Mouse (Mus musculus) intestine, postnatal 0 days (tissue): ENCODE measurements around the gene Atp2a1. TPM values are rescaled to one million over a fixed set of nuclear protein-coding genes. Genes with fewer than 3 reads are reported as not detected.
A peak's percentile ranks its signal among the peaks of the same experiment; 100 is the strongest.

Source experiments
- ATAC-seq: fragments of 200-750 bp; cut with Nextera tagmentation; 2 replicates; pipeline ENCODE4 v1.8.0; 2017; ENCODE audit warnings: mild to moderate bottlenecking, moderate TSS enrichment, moderate library complexity
- H3K27ac ChIP-seq: fragments of 300-500 bp; sonication (generic); 2 replicates; pipeline ENCODE4 v1.5.1; 2014; ENCODE audit warnings: mild to moderate bottlenecking, low read depth, low read length, moderate library complexity
- H3K27me3 ChIP-seq: fragments of 300-500 bp; sonication (generic); replicated peaks from 2 replicates; pipeline ENCODE4 v1.6.1; 2014; ENCODE audit warnings: low read length, mixed read lengths; ENCODE audit not compliant: control insufficient read depth, insufficient read depth
- H3K36me3 ChIP-seq: fragments of 300-500 bp; sonication (generic); 2 replicates; pipeline ENCODE4 v1.6.1; 2014; ENCODE audit warnings: mild to moderate bottlenecking, moderate library complexity; ENCODE audit not compliant: control insufficient read depth, insufficient read depth
- H3K4me1 ChIP-seq: fragments of 300-500 bp; sonication (generic); replicated peaks from 2 replicates; pipeline ENCODE4 v1.6.1; 2014; ENCODE audit warnings: antibody characterized with exemption, low read length, mixed read lengths; ENCODE audit not compliant: control insufficient read depth, insufficient read depth
- H3K4me2 ChIP-seq: fragments of 300-500 bp; sonication (generic); replicated peaks from 2 replicates; pipeline ENCODE4 v1.6.1; 2014; ENCODE audit warnings: low read depth, mild to moderate bottlenecking, moderate library complexity
- H3K4me3 ChIP-seq: fragments of 300-500 bp; sonication (generic); 2 replicates; pipeline ENCODE4 v1.5.1; 2014; ENCODE audit warnings: low read depth, low read length
- H3K9ac ChIP-seq: fragments of 300-500 bp; sonication (generic); 2 replicates; pipeline ENCODE4 v1.6.1; 2014; ENCODE audit warnings: mild to moderate bottlenecking, low read depth, low read length
- H3K9me3 ChIP-seq: fragments of 300-500 bp; sonication (generic); 2 replicates; pipeline ENCODE4 v1.6.1; 2016; ENCODE audit warnings: mixed run types; ENCODE audit not compliant: control insufficient read depth
- CTCF ChIP-seq: sonication (generic); IDR thresholded peaks from 2 replicates; pipeline ENCODE4 v1.5.1; 2016; ENCODE audit warnings: low read depth, mild to moderate bottlenecking, control low read depth, antibody characterized with exemption, moderate library complexity
- WGBS: fragments of 180-500 bp; shearing (Covaris S2); extraction: QIAGEN DNeasy Blood & Tissue Kit; methylation state at CpG from one replicate; pipeline ENCODE4 v1.1.7; 2014; 5-methylcytosine and 5-hydroxymethylcytosine counted together
- polyA plus RNA-seq: library from polyadenylated mRNA; unstranded; fragments of >200 nt; fragmentation: Nextera tagmentation; extraction: Ambion mirVana; gene quantifications from 2 replicates; pipeline ENCODE4 v1.2.1, GENCODE M21; 2015

The Atp2a1 gene
- polyA plus RNA-seq, 1 experiment from 2014 or later = 0.05 TPM

DNA sequence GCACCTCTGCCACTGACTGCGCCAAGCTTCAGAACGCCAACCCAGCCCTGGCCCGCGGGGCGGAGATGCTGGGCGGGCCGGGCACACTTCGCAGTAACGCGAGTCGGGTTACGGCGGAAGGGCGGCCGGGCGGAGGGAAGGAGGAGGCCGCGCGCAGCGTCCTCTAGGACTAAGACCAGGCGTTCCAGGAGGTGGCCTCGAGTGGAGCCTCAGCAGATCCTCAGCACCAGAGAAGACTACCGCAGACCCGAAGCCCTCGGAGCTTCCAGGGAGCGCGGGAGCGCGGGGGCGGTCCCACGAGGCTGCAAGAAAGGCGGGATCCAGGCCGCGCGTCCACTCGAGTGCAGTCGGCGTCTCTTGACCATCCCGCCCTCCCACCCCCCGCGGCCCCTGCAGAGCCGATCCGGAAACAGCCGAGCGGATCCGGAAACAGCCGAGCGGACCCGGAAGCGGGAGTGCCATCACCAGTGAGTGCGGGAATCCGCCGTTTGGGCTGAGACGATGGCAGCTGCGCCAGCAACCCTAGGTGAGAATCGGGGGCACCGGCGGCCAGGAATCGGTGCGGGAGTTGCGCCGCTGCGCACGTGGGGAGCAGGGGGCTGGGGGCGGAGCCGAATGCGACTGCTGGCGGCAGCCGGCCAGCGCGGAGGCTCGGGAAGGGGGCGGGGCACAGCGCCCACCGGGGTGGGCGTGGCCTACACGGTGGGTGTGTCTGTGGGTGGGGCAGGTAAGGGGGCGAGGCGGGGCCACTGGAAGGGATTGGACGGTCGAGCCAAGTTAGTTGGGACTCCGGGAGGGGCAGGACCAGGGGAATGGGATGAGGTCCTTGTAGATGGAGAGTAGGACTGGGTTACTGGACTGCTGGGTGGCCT, 34.0 kb downstream of the Atp2a1 start, which contains the start of gene Rabep2:
TSS of gene Rabep2 (plus strand) at position 129 of the 872 bp plus-strand sequence.
- Histone ChIP-seq H3K27me3 (no peaks in the 10 kb centered on the region), H3K4me2 (peak within 1 kb of the TSS; percentile 79), H3K9ac (peak within 1 kb of the TSS; percentile 66), H3K9me3 (no peaks in the 10 kb centered on the region), H3K27ac (peak within 1 kb of the TSS; percentile 84), H3K4me3 (peak within 1 kb of the TSS; percentile 62), H3K4me1 (peaks cover 5% of the 10 kb centered on the region; the same call in 1 of the 2 replicates), H3K36me3 (peaks cover 9% of the 10 kb centered on the region; the same call in 1 of the 2 replicates)
- WGBS = under 1% methylated on average over 82 of the region's 82 CpGs
- ATAC-seq = peak; percentile 89
- TF ChIP-seq CTCF = no peak

DNA sequence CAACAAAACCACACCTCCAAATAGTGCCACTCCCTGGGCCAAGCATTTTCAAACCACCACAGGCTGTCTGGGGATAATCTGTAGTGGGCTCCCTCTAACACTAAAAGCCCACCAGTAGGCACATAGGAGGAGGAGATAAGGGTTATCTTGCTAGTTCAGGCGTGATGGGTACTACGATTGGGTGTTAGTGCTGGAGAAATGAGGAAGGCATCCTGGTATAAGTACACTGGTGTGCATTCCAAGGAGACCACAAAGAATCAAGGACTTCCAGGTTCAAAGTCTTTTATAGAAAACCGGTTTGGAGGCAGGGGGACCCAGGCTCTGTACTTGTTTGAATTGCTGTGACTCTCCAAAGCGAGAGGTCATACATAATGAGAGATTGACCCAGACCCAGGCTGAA, 34.8 kb downstream of the Atp2a1 start:
- Histone ChIP-seq H3K36me3 (peaks cover 9% of the 10 kb centered on the region; the same call in 1 of the 2 replicates), H3K27me3 (no peaks in the 10 kb centered on the region), H3K4me3 (peak overlapping the region; percentile 62), H3K4me2 (peak overlapping the region; percentile 79), H3K27ac (peak overlapping the region; percentile 84), H3K4me1 (peaks cover 5% of the 10 kb centered on the region; the same call in 1 of the 2 replicates), H3K9ac (peak overlapping the region; percentile 66), H3K9me3 (no peaks in the 10 kb centered on the region)
- ATAC-seq = peak; percentile 39
- TF ChIP-seq CTCF = no peak
- WGBS = 10% methylated on average over 4 of the region's 4 CpGs

DNA sequence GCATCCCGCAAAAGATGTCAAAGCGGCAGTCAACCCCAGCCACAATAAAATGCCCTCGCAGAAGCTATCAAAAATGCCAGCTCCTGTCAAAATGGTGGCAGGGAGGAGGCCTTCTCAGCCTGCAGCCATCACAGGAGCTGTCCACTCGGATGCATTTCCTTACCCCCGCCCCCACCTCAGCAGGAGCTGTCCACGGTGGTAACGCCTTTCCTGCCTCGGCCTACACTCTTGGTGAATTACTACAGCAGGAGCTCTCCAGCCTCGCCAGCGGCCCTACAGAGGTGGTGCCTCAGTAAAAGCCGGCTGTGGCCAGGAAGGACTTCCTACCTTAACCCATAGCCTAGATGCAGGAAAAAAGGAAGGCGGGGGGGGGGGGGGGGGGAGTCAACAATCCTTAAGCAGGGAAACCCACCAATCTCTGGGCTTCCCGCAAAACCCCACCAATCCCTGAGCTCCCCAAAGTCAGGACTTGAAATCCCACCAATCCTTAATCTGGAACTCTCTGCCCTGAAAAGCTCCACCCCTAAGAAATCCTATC, 35.5 kb downstream of the Atp2a1 start:
- Histone ChIP-seq H3K9me3 (no peaks in the 10 kb centered on the region), H3K36me3 (peaks cover 9% of the 10 kb centered on the region; the same call in 1 of the 2 replicates), H3K4me1 (peaks cover 5% of the 10 kb centered on the region; the same call in 1 of the 2 replicates), H3K4me3 (no peak overlapping the region), H3K9ac (no peak overlapping the region), H3K4me2 (no peak overlapping the region), H3K27ac (no peak overlapping the region), H3K27me3 (no peaks in the 10 kb centered on the region)
- WGBS = 53% methylated on average over 12 of the region's 13 CpGs
- TF ChIP-seq CTCF = no peak
- ATAC-seq = no peak

DNA sequence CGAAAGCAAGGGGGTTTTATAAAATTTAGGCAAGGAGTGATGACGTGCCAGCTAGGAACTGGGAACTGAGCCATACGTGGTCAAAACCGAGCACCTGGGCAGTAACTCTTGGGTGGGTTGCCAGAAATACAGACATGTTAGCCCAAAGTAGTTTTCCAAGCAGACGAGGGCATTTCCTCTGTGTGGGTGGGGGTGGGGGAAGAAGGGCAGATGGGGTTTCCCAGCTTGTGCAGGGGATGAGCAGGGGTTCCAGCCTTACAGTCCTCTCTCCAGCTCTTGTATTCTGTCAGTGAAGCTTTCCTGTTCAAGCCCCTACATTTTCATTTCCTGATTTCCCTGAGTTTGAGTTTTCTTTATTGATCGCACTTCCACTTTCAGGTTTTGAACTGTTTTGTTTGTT, 38.7 kb downstream of the Atp2a1 start:
- Histone ChIP-seq H3K27me3 (no peaks in the 10 kb centered on the region), H3K9ac (no peak overlapping the region), H3K4me2 (no peak overlapping the region), H3K36me3 (no peaks in the 10 kb centered on the region), H3K4me1 (no peaks in the 10 kb centered on the region), H3K27ac (no peak overlapping the region), H3K9me3 (no peaks in the 10 kb centered on the region), H3K4me3 (no peak overlapping the region)
- TF ChIP-seq CTCF = no peak
- WGBS = 86% methylated on average over 6 of the region's 6 CpGs
- no peak for ATAC-seq

DNA sequence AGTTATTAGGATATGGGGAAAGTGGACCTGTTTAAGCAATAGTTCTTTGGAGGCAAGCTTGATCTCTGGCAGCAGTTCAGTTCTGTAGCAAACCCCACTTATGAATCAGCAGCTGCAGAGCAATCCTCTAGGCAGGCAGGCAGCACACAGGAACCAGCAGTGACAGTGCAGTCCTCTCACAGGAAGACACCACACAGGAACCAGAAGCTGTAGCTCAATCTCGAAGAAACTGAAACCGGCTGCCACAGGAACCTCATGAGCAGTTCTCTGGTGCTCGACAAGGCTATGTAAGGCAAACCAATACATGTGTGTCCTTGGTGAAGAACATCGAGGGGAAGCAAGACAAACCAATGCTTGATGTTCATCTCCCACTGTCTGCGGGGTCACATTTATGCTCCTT, 41.2 kb downstream of the Atp2a1 start:
- WGBS = 87% methylated on average over 5 of the region's 5 CpGs
- no peak for TF ChIP-seq CTCF
- Histone ChIP-seq H3K9me3 (no peaks in the 10 kb centered on the region), H3K4me3 (no peak overlapping the region), H3K9ac (no peak overlapping the region), H3K4me1 (no peaks in the 10 kb centered on the region), H3K36me3 (no peaks in the 10 kb centered on the region), H3K27me3 (no peaks in the 10 kb centered on the region), H3K27ac (no peak overlapping the region), H3K4me2 (no peak overlapping the region)
- no peak for ATAC-seq

DNA sequence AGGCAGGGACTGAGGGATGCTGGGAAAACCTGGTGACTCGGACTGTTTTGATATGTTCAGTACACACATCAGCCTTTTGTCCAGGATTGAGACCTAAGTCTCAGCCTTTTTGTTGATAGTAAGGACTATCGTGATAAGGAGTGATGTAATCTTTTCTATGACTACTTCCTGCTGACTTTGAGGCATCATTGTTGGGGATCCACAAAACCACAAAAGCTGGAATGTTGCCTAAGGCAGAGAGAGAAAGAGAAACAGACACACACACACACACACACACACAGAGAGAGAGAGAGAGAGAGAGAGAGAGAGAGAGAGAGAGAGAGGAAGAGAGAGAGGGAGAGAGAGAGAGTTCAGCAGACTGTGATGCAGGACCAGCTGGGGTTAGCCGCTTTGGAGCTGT, 44.4 kb downstream of the Atp2a1 start:
- Histone ChIP-seq H3K9ac (no peak overlapping the region), H3K4me2 (no peak overlapping the region), H3K27ac (no peak overlapping the region), H3K4me3 (no peak overlapping the region), H3K36me3 (no peaks in the 10 kb centered on the region), H3K27me3 (no peaks in the 10 kb centered on the region), H3K4me1 (no peaks in the 10 kb centered on the region), H3K9me3 (no peaks in the 10 kb centered on the region)
- no peak for TF ChIP-seq CTCF
- 34% methylated on average over 3 of the region's 3 CpGs for WGBS
- no peak for ATAC-seq
